ENCODE assay signal across 17 mouse cellular contexts in the genomic region with DNA sequence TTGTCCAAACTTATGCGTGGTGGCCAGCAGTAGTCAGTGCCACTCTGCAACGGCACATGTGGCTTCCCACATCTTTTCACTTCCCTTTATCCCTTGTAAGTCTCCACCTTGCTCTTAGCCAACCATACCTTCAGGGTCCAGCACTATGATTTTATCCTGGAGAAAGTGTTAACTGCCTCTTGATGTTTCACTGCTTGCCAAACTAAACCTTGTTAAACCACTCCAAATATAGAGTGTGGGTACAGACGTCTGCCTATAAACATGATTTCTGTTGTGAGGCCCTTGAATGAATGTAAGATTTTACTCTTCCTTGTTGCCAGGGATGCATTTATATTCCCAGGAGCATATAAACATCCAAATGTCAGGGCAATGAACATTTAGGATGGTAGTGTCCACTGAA. TPM values are rescaled to one million over a fixed set of nuclear protein-coding genes. Genes with fewer than 3 reads are reported as not detected.
"Had no signal": no experiment of that assay in that cellular context is flagged by ENCODE, and none has a peak within 500 bp of the region (broad histone marks: within the 10 kb centered on the region; RNA-seq: fewer than 3 reads in every experiment).

No protein-coding gene starts in this region.

- H3K4me1 ChIP-seq: megakaryocyte, embryonic 14.5 days; midbrain, embryonic 13.5 days; midbrain, embryonic 15.5 days; neural tube, embryonic 12.5 days had no signal

- DNase-seq: liver, embryonic 13.5 days; liver, postnatal 0 days; lung, embryonic 14.5 days; retina, postnatal 1 day; right cerebral cortex, adult 18-20 months; right cerebral cortex, postnatal 25 days; right cerebral cortex, postnatal 4 days; spleen, adult 18-20 months; thymus, adult 18-20 months; thymus, postnatal 14 days; thymus, postnatal 4 days had no signal

- H3K4me3 ChIP-seq: liver, embryonic 13.5 days; liver, embryonic 15.5 days; megakaryocyte, embryonic 14.5 days; midbrain, embryonic 13.5 days; midbrain, embryonic 15.5 days; neural tube, embryonic 12.5 days had no signal

- H3K27ac ChIP-seq: liver, embryonic 13.5 days; liver, embryonic 15.5 days; macrophage; midbrain, embryonic 13.5 days; midbrain, embryonic 15.5 days; neural tube, embryonic 12.5 days had no signal

RNA-seq across cellular contexts. Expression of a gene that starts 10.2 kb away (rescaled TPM):
- polyA plus RNA-seq: macrophage had no signal
